Mouse (Mus musculus): ENCODE results near the gene Ostf1.

The Ostf1 gene

GRCm38 (mm10) chr19:18644084-18644483 lies 12.5 kb upstream of the Ostf1 start:
- DNase-seq (ENCODE audit: low read depth, low spot score): no peak

- no peak for DNase-seq (ENCODE audit: low read depth, low spot score)
Measured at GRCm38 (mm10) chr19:18643411-18643810, 11.8 kb upstream of the Ostf1 start.

- DNase-seq (ENCODE audit: low read depth, low spot score): no peak
Measured at GRCm38 (mm10) chr19:18641001-18641400, 9.4 kb upstream of the Ostf1 start.

GRCm38 (mm10) chr19:18639552-18639951 lies 7.9 kb upstream of the Ostf1 start:
- DNase-seq (ENCODE audit: low read depth, low spot score): peak; percentile 31

- DNase-seq (ENCODE audit: low read depth, low spot score): no peak
Measured at GRCm38 (mm10) chr19:18638949-18639348, 7.3 kb upstream of the Ostf1 start.

- DNase-seq (ENCODE audit: low read depth, low spot score): no peak
Measured at GRCm38 (mm10) chr19:18637954-18638353, 6.3 kb upstream of the Ostf1 start.

- DNase-seq (ENCODE audit: low read depth, low spot score): no peak
Measured at GRCm38 (mm10) chr19:18632231-18633185, 885 bp upstream of the Ostf1 start.

- DNase-seq (ENCODE audit: low read depth, low spot score): peak; percentile 20
Measured at GRCm38 (mm10) chr19:18631161-18631643, 421 bp downstream of the Ostf1 start.

GRCm38 (mm10) chr19:18630221-18631119 lies 1.2 kb downstream of the Ostf1 start:
- DNase-seq (ENCODE audit: low read depth, low spot score): peak; percentile 68

- no peak for DNase-seq (ENCODE audit: low read depth, low spot score)
Measured at GRCm38 (mm10) chr19:18629589-18629988, 2.0 kb downstream of the Ostf1 start.

- no peak for DNase-seq (ENCODE audit: low read depth, low spot score)
Measured at GRCm38 (mm10) chr19:18623894-18624293, 7.7 kb downstream of the Ostf1 start.

- no peak for DNase-seq (ENCODE audit: low read depth, low spot score)
Measured at GRCm38 (mm10) chr19:18619691-18620090, 11.9 kb downstream of the Ostf1 start.

GRCm38 (mm10) chr19:18619060-18619459 lies 12.6 kb downstream of the Ostf1 start:
- no peak for DNase-seq (ENCODE audit: low read depth, low spot score)

GRCm38 (mm10) chr19:18617504-18617903 lies 14.1 kb downstream of the Ostf1 start:
- DNase-seq (ENCODE audit: low read depth, low spot score): no peak

GRCm38 (mm10) chr19:18615680-18616240 lies 15.9 kb downstream of the Ostf1 start:
- DNase-seq (ENCODE audit: low read depth, low spot score): no peak

GRCm38 (mm10) chr19:18614337-18614736 lies 17.3 kb downstream of the Ostf1 start:
- no peak for DNase-seq (ENCODE audit: low read depth, low spot score)

- peak; percentile 64 for DNase-seq (ENCODE audit: low read depth, low spot score)
Measured at GRCm38 (mm10) chr19:18608975-18609374, 22.6 kb downstream of the Ostf1 start.

- DNase-seq (ENCODE audit: low read depth, low spot score): peak; percentile 67
Measured at GRCm38 (mm10) chr19:18607907-18608306, 23.7 kb downstream of the Ostf1 start.

GRCm38 (mm10) chr19:18603011-18603410 lies 28.6 kb downstream of the Ostf1 start:
- DNase-seq (ENCODE audit: low read depth, low spot score): no peak

- no peak for DNase-seq (ENCODE audit: low read depth, low spot score)
Measured at GRCm38 (mm10) chr19:18600611-18601010, 31.0 kb downstream of the Ostf1 start.

- DNase-seq (ENCODE audit: low read depth, low spot score): no peak
Measured at GRCm38 (mm10) chr19:18599650-18600049, 32.0 kb downstream of the Ostf1 start.

- no peak for DNase-seq (ENCODE audit: low read depth, low spot score)
Measured at GRCm38 (mm10) chr19:18599051-18599450, 32.6 kb downstream of the Ostf1 start.

Measured in ES-CJ7 (cell line).